Mouse (Mus musculus) hindbrain, embryonic 11.5 days (tissue): ENCODE results near the gene Lasp1. TPM values are rescaled to one million over a fixed set of nuclear protein-coding genes. Genes with fewer than 3 reads are reported as not detected.
A peak's percentile ranks its signal among the peaks of the same experiment; 100 is the strongest.

Experiments used
- ATAC-seq: fragments of 200-750 bp; cut with Nextera tagmentation; 2 replicates; pipeline ENCODE4 v1.8.0; 2017; ENCODE audit warnings: mild to moderate bottlenecking, moderate TSS enrichment, moderate library complexity; ENCODE audit not compliant: low FRiP score
- DNase-seq: peaks from one replicate; pipeline ENCODE4 v3.0.0-alpha.2; 2015; ENCODE audit warnings: low spot score
- H3K27ac ChIP-seq: fragments of 300-500 bp; sonication (generic); 2 replicates; pipeline ENCODE4 v1.5.1; 2014; ENCODE audit warnings: mild to moderate bottlenecking, low read depth, low read length
- H3K27me3 ChIP-seq: fragments of 300-500 bp; sonication (generic); 2 replicates; pipeline ENCODE4 v1.6.1; 2014; ENCODE audit warnings: mild to moderate bottlenecking, low read length, moderate library complexity, mixed read lengths; ENCODE audit not compliant: control insufficient read depth, insufficient read depth
- H3K36me3 ChIP-seq: fragments of 300-500 bp; sonication (generic); 2 replicates; pipeline ENCODE4 v1.6.1; 2014; ENCODE audit warnings: mild to moderate bottlenecking, low read length, moderate library complexity, mixed read lengths; ENCODE audit not compliant: control insufficient read depth, insufficient read depth
- H3K4me1 ChIP-seq: fragments of 300-500 bp; sonication (generic); replicated peaks from 2 replicates; pipeline ENCODE4 v1.6.1; 2014; ENCODE audit warnings: low read length, mixed read lengths; ENCODE audit not compliant: control insufficient read depth, insufficient read depth
- H3K4me2 ChIP-seq: fragments of 300-500 bp; sonication (generic); replicated peaks from 2 replicates; pipeline ENCODE4 v1.6.1; 2014; ENCODE audit warnings: mild to moderate bottlenecking, low read depth, low read length
- H3K4me3 ChIP-seq: fragments of 300-500 bp; sonication (generic); 2 replicates; pipeline ENCODE4 v1.5.1; 2014; ENCODE audit warnings: low read depth, low read length
- H3K9ac ChIP-seq: fragments of 300-500 bp; sonication (generic); 2 replicates; pipeline ENCODE4 v1.6.1; 2014; ENCODE audit warnings: low read depth, low read length
- H3K9me3 ChIP-seq: fragments of 300-500 bp; sonication (generic); 2 replicates; pipeline ENCODE4 v1.6.1; 2016; ENCODE audit warnings: low read length; ENCODE audit not compliant: control insufficient read depth
- WGBS: fragments of 180-500 bp; shearing (Covaris S2); extraction: QIAGEN DNeasy Blood & Tissue Kit; methylation state at CpG from one replicate; pipeline ENCODE4 v1.1.7; 2014; 5-methylcytosine and 5-hydroxymethylcytosine counted together
- polyA plus RNA-seq: library from polyadenylated mRNA; unstranded; fragments of >200 nt; fragmentation: Nextera tagmentation; extraction: Ambion mirVana; gene quantifications from 2 replicates; pipeline ENCODE4 v1.2.1, GENCODE M21; 2014

The Lasp1 gene
- polyA plus RNA-seq: 45.8 and 61.1 TPM in 2 replicates

- ATAC-seq (peak; percentile 45; the same call in 1 of the 2 replicates), DNase-seq (peak; percentile 93)
- no peaks in the 10 kb centered on the region for H3K27me3 ChIP-seq
- H3K4me1 ChIP-seq: peaks cover 6% of the 10 kb centered on the region; the same call in 1 of the 2 replicates
- 2% methylated on average over 11 of the region's 11 CpGs for WGBS
- peak within 1 kb of the TSS; percentile 92 for H3K4me3 ChIP-seq
- peak within 1 kb of the TSS; percentile 89 for H3K27ac ChIP-seq
- H3K9me3 ChIP-seq: no peaks in the 10 kb centered on the region
- H3K9ac ChIP-seq: peak within 1 kb of the TSS; percentile 91
- no peaks in the 10 kb centered on the region for H3K36me3 ChIP-seq
- peak within 1 kb of the TSS; percentile 89 for H3K4me2 ChIP-seq
These were observed at the start of gene Lasp1 for GRCm38 (mm10) chr11:97798782-97799145. Lasp1 (plus strand) TSS chr11:97799000.

- DNase-seq: no peak
- H3K9me3 ChIP-seq: no peaks in the 10 kb centered on the region
- no peak overlapping the region for H3K27ac ChIP-seq
- H3K4me2 ChIP-seq: no peak overlapping the region
- H3K27me3 ChIP-seq: no peaks in the 10 kb centered on the region; the same call in 1 of the 2 replicates
- ATAC-seq: no peak
- 93% methylated on average over 8 of the region's 8 CpGs for WGBS
- no peak overlapping the region for H3K4me3 ChIP-seq
- peaks cover 17% of the 10 kb centered on the region for H3K36me3 ChIP-seq
- H3K4me1 ChIP-seq: no peaks in the 10 kb centered on the region
- H3K9ac ChIP-seq: no peak overlapping the region
These were observed 45.5 kb upstream of the Lasp1 start for GRCm38 (mm10) chr11:97753277-97753676.

GRCm38 (mm10) chr11:97758125-97758524, 40.7 kb upstream of the Lasp1 start:
- Histone ChIP-seq H3K27ac (no peak overlapping the region), H3K27me3 (no peaks in the 10 kb centered on the region), H3K4me2 (no peak overlapping the region), H3K4me3 (no peak overlapping the region), H3K36me3 (peaks cover 13% of the 10 kb centered on the region), H3K9ac (no peak overlapping the region), H3K9me3 (no peaks in the 10 kb centered on the region), H3K4me1 (no peaks in the 10 kb centered on the region)
- DNase-seq (no peak), ATAC-seq (no peak)
- WGBS: 94% methylated on average over 1 of the region's 1 CpGs

GRCm38 (mm10) chr11:97758942-97759341, 39.9 kb upstream of the Lasp1 start:
- Histone ChIP-seq H3K27me3 (no peaks in the 10 kb centered on the region), H3K4me1 (no peaks in the 10 kb centered on the region), H3K27ac (no peak overlapping the region), H3K4me2 (no peak overlapping the region), H3K9me3 (no peaks in the 10 kb centered on the region), H3K36me3 (peaks cover 11% of the 10 kb centered on the region), H3K4me3 (no peak overlapping the region), H3K9ac (no peak overlapping the region)
- ATAC-seq (no peak), DNase-seq (no peak)
- whole genome bisulfite sequencing: 86% methylated on average over 6 of the region's 6 CpGs

- Histone ChIP-seq H3K4me2 (no peak overlapping the region), H3K9me3 (no peaks in the 10 kb centered on the region), H3K36me3 (peaks cover 4% of the 10 kb centered on the region), H3K27ac (no peak overlapping the region), H3K9ac (no peak overlapping the region), H3K4me1 (no peaks in the 10 kb centered on the region), H3K4me3 (no peak overlapping the region), H3K27me3 (no peaks in the 10 kb centered on the region)
- DNase-seq: no peak
- ATAC-seq: no peak
These were observed 37.2 kb upstream of the Lasp1 start for GRCm38 (mm10) chr11:97761638-97762037.

GRCm38 (mm10) chr11:97766154-97766881, 32.5 kb upstream of the Lasp1 start, which contains the start of gene Cwc25:
Cwc25 (minus strand) TSS chr11:97766556.
- no peaks in the 10 kb centered on the region for H3K4me1 ChIP-seq
- H3K4me2 ChIP-seq: peak within 1 kb of the TSS; percentile 85
- peak within 1 kb of the TSS; percentile 88 for H3K9ac ChIP-seq
- WGBS: under 1% methylated on average over 38 of the region's 38 CpGs
- H3K27me3 ChIP-seq: no peaks in the 10 kb centered on the region
- H3K27ac ChIP-seq: peak within 1 kb of the TSS; percentile 74
- H3K36me3 ChIP-seq: peaks cover 3% of the 10 kb centered on the region; the same call in 1 of the 2 replicates
- peak; percentile 87 for ATAC-seq
- no peaks in the 10 kb centered on the region for H3K9me3 ChIP-seq
- DNase-seq: peak; percentile 98
- H3K4me3 ChIP-seq: peak within 1 kb of the TSS; percentile 95

- 36% methylated on average over 2 of the region's 2 CpGs for WGBS
- no peak overlapping the region for H3K27ac ChIP-seq
These were observed 29.1 kb upstream of the Lasp1 start for GRCm38 (mm10) chr11:97769704-97770103.

GRCm38 (mm10) chr11:97771410-97771809, 27.4 kb upstream of the Lasp1 start:
- Histone ChIP-seq H3K9me3 (no peaks in the 10 kb centered on the region), H3K27me3 (no peaks in the 10 kb centered on the region), H3K27ac (no peak overlapping the region), H3K9ac (no peak overlapping the region), H3K4me3 (no peak overlapping the region), H3K4me2 (no peak overlapping the region), H3K4me1 (no peaks in the 10 kb centered on the region), H3K36me3 (peaks cover under 1% of the 10 kb centered on the region; the same call in 1 of the 2 replicates)
- DNase-seq (no peak), ATAC-seq (no peak)
- WGBS: 82% methylated on average over 14 of the region's 14 CpGs

More at GRCm38 (mm10) chr11:97769704-97770103, 29.1 kb upstream of the Lasp1 start:
- H3K36me3 ChIP-seq: no peaks in the 10 kb centered on the region
- H3K27me3 ChIP-seq: no peaks in the 10 kb centered on the region
- H3K4me1 ChIP-seq: no peaks in the 10 kb centered on the region
- H3K9ac ChIP-seq: no peak overlapping the region
- H3K4me2 ChIP-seq: no peak overlapping the region
- DNase-seq: no peak
- no peaks in the 10 kb centered on the region for H3K9me3 ChIP-seq
- no peak overlapping the region for H3K4me3 ChIP-seq
- ATAC-seq: no peak

GRCm38 (mm10) chr11:97775186-97775585, 23.6 kb upstream of the Lasp1 start:
- H3K9ac ChIP-seq: no peak overlapping the region
- WGBS: 80% methylated on average over 13 of the region's 13 CpGs
- no peaks in the 10 kb centered on the region for H3K9me3 ChIP-seq
- no peak overlapping the region for H3K4me2 ChIP-seq
- no peak for ATAC-seq
- no peaks in the 10 kb centered on the region for H3K4me1 ChIP-seq
- peaks cover 16% of the 10 kb centered on the region; the same call in 1 of the 2 replicates for H3K36me3 ChIP-seq
- no peaks in the 10 kb centered on the region for H3K27me3 ChIP-seq
- no peak overlapping the region for H3K4me3 ChIP-seq
- DNase-seq: no peak
- no peak overlapping the region for H3K27ac ChIP-seq
